Mouse (Mus musculus) heart, adult 18-20 months (tissue): ENCODE data around the gene Samd4b. TPM values are rescaled to one million over a fixed set of nuclear protein-coding genes. Genes with fewer than 3 reads are reported as not detected.

Experiments used
- DNase-seq, 2 experiments: peaks; one replicate each; pipeline ENCODE4 v3.0.0; 2021 to 2022; ENCODE audit warnings: mixed read lengths in 1 of 2
- total RNA-seq, 2 experiments: library from RNA; stranded (reverse); gene quantifications; 2 replicates each; pipeline ENCODE4 v1.2.3; 2021

Samd4b gene
- total RNA-seq, 2 experiments from 2014 or later: 19.6 to 22.1 TPM

DNA sequence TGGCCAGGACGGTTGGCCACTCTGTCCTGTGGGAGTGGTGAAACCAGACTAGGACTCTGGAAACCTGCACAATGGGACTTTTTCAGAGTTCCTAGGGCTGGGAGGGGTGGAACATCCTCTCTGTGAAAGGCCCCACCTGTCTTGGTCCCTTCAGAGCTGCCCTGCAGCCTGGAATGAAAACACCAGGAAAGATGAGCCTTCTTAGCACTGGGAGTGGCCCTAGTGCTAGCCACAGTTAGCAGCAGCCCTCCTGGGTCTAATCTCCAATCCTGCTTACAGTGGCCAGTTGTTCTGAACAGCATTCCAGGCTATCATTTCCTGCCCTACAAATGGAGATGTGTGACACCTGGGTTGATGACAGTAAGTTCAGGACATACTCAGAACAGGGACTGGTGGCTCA, 6.1 kb downstream of the Samd4b start:
- no peak for DNase-seq

DNA sequence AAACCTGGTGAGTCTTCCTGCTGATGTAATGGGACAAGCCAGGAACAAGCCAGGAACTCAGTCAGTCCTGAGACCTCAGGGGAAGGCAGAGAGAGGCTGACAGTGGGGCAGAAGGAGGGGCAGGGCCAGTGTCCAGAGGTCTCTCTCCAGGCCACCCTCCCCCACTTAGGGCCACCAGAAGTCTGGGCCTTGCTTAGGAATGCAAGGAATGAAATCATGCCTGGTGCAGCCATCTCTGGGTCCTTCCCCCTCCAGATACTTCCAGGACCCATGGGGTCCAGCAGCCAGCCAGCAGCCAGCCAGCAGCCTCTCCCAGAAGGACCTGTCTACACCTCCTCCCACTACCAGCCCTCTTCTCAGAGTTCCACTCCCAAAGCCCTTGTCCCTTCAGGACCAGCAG, 10.3 kb downstream of the Samd4b start:
- no peak for DNase-seq

DNA sequence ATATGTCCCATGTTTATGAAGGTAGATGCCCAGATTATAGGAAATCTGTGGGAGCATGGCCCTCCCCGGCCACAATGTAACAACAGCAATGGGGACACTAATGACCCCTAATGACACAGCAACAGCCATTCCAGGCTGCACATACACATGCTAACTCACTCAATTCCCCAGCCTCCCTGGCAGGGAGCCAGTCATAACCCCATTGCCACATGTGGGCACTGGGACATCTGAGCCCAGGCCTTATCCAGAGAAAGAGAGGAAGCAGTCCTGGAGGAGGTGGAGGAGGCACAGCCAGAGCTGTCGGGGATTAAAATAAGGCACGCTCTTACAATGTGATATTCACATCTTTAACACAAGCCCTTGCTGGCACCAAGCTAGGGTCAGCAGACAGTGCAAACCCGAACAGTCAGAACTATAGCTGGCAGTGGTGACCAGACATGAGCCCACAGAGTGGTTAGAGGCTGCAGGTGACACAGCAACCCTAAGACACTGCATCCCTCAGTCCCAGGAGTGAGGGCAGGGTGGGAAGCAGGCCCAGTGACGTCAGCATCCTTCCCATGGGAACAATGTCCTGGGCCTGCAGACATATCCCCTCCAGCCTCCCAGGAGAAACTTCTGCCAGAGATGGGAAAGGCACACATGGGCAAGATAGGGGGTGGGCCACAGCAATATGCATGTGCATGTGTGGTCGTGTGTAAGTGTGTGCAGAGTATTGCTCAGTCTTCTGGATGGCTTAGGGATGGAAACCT, 11.1 kb downstream of the Samd4b start:
- peak in 1 of 2 experiments; percentile 43 for DNase-seq

DNA sequence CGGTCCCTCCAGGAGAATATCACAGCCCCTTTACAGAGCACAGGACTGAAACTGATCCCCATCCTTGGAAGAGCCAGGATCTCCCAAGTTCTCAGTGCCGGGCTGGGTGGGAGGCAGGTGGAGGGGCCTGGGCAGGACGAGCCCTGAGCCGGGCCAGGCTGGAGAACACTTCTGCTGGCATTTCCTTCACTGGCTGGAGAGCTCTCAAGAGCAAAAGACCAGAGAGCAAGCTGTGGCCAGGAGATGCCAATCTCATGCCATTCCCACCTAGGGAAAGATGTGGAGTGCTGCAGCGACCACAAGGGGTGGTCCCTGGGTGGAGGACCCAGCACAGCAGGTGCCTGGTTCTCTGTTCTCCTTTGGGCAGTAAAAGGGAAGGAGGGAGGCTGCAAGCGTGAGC, 12.9 kb downstream of the Samd4b start:
- DNase-seq: no peak

DNA sequence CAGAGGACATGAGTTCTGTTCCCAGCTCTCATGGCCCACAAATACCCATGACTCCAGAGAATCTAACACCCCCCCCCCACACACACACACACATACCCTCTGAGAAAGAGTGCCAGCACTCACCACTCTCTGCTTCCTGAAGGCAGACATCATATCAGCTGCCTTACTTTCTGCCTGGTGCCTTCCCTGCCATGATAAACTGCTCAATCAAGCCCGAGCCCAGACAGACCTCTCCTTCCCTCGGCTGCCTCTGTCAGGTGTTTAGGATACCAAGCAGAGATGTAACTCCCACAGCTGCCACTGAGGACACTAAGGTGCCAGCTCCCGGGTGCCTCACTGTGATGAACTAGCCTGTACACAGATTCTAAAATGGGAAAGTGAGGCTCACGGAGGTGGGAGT, 13.5 kb downstream of the Samd4b start:
- DNase-seq: no peak

DNA sequence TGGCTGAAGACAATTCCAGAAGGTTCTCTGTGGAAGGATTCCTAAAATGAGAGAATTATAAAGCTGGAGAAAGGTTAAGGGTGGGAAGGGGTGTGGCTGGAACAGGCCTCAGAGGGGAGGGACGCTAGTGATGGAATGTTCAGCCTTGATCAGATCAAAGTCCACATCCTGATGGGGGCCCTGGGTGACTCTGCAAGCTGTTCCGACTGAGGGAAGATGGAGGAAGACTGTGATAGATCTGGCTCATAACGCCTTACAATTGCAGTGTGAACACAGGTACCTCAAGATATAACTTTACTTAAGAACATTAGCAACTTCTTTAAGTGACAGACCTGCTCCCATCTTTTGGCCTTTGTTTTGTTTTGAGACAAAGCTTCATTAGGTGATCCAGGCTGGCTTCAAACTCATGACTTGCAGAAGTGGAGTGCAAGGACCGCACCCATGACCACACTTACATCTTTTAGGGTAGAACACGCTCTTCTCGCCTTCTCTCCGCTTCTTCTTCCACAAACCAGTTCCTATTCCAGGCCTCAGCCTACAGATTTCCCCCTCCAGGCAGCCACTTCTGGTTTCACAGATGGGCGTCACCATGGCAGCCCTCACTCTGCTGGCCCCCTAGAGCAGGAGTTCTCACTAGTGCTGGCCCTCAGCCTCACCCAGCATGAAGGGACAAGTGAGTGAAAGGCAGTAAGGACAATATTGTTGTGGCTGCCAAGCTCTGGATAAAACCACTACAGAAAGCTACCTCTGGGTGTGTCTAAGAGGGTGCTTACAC, 14.2 kb downstream of the Samd4b start:
- peak in 1 of 2 experiments; percentile 36 for DNase-seq

DNA sequence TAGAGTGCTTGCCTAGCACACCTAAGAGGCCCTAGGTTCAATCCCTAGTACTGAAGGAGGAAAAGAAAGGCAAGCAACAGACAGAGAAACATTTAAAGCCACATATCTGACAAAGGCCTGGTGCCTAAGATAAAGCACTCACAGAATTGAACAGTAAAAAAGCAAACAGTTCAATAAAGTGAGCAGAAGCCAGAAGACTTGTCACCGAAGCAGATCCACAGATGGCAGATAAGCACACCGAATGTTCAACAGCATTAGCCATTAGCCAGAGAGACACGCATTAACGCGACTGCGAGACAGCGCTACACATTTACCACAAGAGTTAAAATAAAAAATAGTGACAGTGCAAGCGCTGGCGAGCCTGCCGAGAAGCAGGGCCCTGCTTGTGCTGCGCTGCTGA, 15.1 kb downstream of the Samd4b start:
- DNase-seq: no peak

DNA sequence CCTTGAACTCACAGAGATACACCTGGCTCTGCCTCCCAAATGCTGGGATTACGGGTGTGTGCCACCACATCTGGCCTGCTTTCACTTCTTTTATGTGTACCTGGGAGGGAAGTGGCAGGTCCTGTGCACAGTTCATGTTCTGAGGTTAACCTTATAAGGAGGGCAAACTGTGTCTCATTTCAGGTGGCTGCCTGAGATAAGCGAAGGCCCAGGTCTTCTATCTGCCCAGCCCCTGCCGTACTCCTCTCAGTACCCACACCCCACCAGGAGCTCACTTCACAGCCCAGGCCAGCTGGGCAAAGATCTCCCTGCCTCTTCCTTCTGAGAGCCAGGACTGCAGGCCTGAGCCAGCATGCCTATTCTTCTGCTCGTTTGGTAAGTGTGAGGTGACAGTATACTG, 16.2 kb downstream of the Samd4b start:
- DNase-seq: no peak

DNA sequence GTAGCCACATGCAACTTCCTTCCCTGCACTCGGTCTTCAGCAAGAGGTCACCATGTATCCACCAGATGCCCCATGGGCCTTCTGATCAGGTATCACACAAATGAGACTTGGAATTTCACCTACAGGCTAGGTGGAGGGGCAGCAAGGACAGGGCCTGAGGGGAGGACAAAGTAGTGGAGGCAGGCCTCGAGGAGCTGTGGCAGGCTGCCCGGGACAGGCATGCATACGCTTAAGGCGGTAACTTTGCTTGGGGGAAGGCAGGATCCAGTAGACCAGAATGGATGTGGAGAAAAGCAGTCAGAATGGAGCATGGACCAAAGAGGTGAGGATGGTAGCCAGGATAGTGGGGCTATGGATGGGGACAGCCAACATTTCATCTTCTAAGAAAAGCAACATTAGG, 18.1 kb downstream of the Samd4b start:
- no peak for DNase-seq

DNA sequence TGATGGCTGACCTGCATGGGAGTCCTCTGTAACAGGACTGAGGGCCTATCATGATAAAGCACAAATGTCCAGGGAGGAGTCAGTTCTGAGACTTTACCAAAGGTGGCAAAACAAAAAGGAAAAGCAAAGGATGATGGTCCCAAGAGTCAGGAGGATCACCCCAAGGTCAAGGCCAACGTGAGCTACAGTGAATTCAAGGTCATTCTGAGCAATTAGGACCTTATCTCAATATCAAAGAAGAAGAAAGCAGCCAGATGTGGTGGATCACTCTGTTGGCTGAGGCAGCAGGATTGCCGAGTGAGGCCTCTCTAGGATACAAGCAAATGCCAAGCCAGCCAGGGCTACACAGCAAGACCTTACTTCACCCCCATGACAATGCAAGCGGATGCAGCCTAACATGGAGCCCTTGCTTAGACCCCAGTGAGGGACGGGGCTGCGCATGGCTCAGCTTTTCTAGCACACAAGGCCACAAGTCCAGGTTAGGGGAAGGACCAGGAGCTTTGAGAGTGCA, 19.3 kb downstream of the Samd4b start:
- DNase-seq: no peak

DNA sequence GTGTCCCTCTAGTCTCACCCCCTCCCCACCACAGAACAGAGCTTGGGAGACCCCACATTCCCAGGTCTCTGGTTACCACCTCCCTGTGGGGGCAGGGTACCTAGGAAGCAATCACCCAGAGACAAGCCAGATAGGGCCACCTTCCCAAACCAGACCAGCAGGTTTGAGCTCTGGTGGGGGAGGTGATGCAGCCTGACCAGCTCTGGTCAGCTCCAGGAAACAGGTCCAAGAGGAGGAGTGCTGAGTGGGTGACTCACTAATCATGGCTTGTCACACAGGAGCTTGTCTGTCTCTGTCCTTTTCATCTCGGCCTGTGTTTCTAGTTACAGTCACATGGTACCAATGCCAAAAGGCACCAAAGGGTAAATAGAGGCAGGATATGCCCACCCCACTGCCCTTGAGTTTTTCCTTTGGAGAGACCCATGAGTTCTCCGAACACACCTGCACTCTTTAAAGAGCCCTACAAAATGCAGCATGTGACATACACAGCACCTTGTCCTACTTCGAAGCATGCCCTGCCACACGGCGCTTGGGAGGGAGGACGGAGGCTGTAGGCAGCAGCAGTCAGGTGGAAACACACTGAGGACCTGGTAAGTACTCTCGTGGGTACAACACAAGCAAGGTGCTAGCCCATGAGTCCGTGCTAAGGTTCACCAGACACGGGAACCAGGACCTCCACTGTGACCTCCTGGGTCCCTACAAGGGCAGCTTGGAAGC, 20.0 kb downstream of the Samd4b start:
- no peak for DNase-seq

DNA sequence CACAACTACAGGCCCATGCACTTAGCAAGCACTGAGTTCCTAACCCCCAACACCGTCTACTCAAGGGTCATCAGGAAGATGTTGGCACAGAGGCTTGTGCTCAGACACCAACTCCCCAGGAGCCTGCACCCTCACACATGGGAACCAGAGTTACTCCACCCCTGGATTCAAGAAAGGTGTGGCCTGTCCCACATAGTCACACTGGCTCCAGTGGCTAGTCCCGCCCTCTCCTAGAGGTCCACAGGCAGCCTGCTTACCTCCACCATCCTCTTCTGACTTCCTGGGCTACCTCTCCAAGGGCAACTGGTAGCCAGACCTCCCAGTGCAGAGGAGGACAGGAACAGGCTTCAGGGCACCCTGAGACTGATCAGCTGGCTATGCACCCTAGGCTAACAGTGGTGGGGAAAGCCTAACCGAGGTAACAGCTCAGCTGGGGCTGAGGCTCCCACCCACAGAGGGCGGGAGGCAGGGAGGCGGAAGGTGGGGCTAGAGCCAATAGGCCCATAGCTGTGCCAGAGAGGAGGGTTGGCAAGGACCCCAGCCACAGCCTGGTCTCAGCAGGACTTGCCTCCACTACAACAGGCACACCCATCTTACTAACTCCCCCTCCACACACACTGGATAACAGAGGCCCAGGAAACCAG, 21.6 kb downstream of the Samd4b start:
- peak; percentile 52 to 74 for DNase-seq

DNA sequence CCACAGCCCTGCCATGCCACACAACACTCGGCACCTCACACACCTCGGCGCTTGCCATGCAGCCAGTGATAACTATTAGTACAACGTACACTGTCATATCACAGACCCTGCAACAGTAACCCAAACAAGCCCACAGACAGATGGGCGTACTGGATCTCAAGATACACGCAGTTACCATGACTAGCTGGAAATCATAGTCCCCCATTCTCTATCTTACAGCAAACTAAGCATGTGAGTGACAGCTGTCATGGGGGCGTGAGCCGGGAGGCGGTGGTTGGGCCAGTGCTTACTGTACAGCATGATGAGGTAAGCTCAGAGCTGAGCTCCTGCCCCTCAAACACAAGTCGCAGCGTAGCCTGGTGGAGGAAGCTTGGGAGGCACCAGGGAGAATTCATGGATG, 22.3 kb downstream of the Samd4b start:
- DNase-seq: no peak

DNA sequence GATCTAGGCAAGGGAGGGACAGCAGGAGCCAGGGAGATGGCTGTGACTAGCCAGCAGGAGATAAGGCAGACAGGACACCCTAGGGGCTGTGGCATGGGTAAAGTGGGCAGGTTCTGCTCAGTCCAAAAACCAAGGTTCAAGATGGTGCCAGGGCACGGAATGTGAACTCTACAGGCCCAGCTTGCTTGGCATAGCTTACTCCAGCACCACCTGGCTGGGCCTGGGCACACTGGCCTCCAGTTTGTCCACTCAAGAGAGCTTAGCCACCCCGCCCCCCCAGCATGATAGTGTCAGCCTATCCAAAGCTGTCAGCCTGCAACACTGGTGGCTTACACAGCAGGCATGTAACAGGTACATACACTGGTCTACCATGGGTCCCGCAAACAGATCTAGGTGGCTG, 24.7 kb downstream of the Samd4b start:
- no peak for DNase-seq

DNA sequence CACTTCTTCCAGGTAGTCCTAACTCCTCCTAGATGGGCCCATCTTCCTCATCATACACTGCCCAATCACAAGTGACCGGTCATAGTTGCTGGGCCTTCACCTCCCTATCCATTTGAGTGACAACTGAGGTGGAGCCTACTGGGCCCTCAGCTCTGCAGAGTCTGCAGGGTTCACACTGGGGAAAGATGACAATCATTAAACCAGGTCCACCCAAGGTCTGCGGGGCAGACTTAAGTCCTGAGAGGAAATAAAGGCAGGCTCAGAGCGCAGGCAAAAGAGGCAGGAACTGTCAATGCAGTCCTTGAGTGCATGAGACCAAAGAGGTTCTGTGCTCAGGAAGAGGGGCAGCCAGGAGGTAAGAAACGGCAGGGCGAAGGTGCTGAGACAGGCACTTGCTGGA, 25.3 kb downstream of the Samd4b start:
- no peak for DNase-seq

DNA sequence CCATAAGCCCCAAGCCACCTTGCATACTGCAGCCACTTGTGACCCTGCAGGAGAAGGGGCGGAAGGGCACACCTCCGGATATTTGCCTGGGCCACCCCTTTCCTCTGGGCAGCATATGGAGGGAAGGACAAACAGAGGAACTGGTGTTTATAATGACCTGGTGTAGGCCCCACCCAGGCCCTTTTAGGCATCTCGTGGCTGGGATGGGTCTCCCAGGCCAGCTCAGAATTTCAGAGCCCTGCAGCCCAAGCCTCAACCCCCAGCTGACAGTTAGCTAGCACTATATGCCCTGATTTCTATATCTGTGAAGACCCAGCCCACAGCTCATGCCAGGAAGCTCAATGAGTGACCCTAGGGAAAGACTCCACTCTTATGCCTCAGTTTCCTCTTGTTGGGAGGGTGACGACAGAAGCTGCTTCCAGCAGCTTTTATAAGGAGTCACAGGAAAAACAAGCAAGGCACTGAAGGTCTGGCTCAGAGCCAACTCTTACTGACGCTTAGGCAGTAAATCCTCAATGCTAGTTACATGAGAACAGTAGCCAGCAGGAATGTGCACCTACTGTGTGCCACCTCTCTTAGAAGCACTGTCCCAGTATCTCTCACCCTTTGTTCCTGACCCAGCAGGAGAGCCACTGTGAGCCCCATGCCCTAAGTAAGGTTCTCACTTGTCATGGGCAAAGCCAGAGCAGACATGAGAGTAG, 26.8 kb downstream of the Samd4b start:
- peak in 1 of 2 experiments; percentile 41 for DNase-seq

DNA sequence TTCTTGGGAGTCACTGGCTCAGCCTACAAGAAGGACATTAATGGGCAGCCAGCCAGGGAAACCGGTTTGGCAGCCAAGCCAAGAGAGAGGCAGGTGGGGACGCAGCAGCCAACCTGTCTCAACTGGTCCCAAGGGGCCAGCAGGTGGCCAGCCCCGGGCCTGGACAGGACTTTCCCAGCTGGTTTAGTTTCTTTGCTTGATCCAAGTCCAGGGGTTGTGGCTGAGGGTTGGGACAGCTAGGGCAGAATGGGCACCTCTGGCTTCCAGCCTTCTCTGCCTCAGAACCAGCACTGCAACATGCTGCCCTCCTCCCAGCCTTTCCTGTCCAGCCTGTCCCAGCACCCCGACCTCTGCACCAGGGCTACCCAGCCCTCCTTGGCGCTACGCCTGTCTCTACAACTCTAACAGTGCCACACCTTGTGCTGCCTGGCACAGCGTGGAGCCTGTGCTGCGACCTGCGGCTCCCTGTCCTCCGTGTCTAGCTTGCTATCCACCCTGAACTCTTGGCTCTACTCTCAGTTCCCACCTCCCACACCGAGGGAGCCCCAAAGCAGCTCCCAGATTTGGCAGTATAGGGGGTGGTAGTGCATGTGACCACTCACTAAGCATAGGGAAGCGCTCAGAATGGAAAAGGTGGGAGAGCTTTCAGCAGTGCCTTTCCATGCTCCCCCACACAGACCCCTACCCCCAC, 27.5 kb downstream of the Samd4b start:
- peak; percentile 41 to 55 for DNase-seq

DNA sequence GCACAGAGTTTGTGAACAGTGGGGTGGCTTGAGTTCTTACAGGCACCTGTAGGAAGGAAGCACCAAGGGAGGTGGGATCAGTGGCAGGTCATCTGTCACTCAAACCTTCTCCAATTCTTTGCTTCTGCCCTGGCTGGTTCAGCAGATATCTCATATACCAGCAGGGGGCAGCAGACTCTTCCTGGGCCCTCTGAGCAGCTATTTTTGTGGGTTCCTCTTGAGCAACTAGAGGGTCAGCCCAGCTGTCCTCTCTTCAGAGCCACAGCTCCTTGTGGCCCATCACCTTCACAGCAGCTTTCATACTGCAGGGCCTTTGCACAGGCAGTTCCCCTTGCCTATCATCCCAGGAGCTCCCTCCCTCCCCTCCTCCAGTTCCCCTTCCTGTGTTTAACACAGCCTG, 29.7 kb downstream of the Samd4b start:
- peak; percentile 60 to 84 for DNase-seq

DNA sequence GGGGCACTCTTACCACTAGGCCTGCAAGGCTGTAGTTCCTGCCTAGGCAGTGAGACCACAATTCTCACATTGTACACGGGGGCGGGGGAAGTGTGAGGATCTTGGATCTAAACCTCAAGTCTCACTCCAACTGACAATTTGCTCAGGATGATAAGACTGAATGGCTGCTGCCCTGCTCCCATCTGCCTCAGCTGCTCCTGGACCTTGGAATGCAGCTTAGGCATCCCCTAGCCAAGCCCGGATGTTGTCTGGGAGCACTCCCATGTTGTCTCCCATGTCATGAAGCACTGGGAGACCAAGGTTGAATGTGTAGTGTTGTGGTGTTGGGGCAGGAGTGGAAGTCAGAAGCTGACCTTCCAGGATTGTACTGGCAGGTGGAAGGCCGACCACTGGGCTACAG, 30.4 kb downstream of the Samd4b start:
- no peak for DNase-seq

DNA sequence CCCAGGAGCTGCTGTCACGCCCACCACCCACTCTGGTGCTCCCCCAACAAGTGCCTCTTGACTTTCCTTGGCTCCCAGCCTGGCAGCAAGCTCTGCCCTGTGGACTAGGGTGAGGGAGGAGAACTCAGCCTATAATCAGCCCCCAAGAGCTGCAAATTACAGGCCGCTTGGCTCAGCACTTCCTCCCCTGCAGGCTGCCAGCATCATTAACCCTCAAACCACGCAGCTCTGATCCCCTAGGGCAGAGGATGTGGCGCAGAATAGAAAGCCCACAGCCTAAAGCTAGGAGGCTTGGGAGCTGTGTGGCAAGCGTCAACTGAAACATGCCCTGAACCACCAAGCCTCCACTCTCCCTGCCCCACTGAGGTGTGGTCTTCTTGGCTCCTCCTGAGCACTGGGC, 32.5 kb downstream of the Samd4b start:
- DNase-seq: no peak

DNA sequence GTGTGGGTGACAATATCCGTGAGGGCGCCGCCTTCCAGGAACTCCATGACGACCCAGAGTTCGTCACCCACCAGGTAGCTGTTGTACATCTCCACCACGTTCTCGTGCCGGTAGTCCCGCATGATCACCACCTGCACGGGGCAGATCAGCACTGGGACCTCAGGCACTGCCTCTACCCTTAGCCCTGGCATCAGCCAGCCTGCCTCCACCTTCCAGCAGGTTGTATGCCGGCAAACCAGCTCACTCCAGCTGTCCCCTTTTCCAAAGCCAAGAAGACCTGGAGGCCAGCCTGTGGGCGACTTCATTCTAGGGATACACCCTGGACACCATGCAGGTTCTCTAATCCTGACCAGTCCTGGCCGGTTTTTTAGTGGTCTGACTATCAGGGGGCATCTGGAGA, 35.0 kb downstream of the Samd4b start:
- DNase-seq: no peak
